Mouse (Mus musculus) forebrain, embryonic 13.5 days (tissue): ENCODE data around the gene Adap2. TPM values are rescaled to one million over a fixed set of nuclear protein-coding genes. Genes with fewer than 3 reads are reported as not detected.
"Not testable (repeated sequence)": the region's sequence is repeated elsewhere in the genome, so short reads cannot be mapped to it uniquely, and the experiment has no call there.

ENCODE experiments used
- ATAC-seq: fragments of 200-750 bp; cut with Nextera tagmentation; 2 replicates; pipeline ENCODE4 v1.8.0; 2017
- H3K27ac ChIP-seq: fragments of 300-500 bp; sonication (generic); 2 replicates; pipeline ENCODE4 v1.5.1; 2015; ENCODE audit warnings: inconsistent platforms, mild to moderate bottlenecking, moderate library complexity
- H3K27me3 ChIP-seq: fragments of 300-500 bp; sonication (generic); 2 replicates; pipeline ENCODE4 v1.6.1; 2015; ENCODE audit warnings: mild to moderate bottlenecking, inconsistent platforms
- H3K36me3 ChIP-seq: fragments of 300-500 bp; sonication (generic); 2 replicates; pipeline ENCODE4 v1.6.1; 2015; ENCODE audit warnings: mild to moderate bottlenecking, inconsistent platforms; ENCODE audit not compliant: poor library complexity, severe bottlenecking
- H3K4me1 ChIP-seq: fragments of 300-500 bp; sonication (generic); 2 replicates; pipeline ENCODE4 v1.6.1; 2015; ENCODE audit warnings: inconsistent platforms
- H3K4me2 ChIP-seq: fragments of 300-500 bp; sonication (generic); 2 replicates; pipeline ENCODE4 v1.6.1; 2015; ENCODE audit warnings: inconsistent platforms, mild to moderate bottlenecking, moderate library complexity
- H3K4me3 ChIP-seq: fragments of 300-500 bp; sonication (generic); 2 replicates; pipeline ENCODE4 v1.5.1; 2015; ENCODE audit warnings: mild to moderate bottlenecking, inconsistent platforms
- H3K9ac ChIP-seq: fragments of 300-500 bp; sonication (generic); 2 replicates; pipeline ENCODE4 v1.6.1; 2015; ENCODE audit warnings: mild to moderate bottlenecking, inconsistent platforms
- H3K9me3 ChIP-seq: fragments of 300-500 bp; sonication (generic); replicated peaks from 2 replicates; pipeline ENCODE4 v1.6.1; 2016; ENCODE audit warnings: inconsistent platforms
- WGBS: fragments of 180-500 bp; shearing (Covaris S2); methylation state at CpG from one replicate; pipeline ENCODE4 v1.1.7; 2015; 5-methylcytosine and 5-hydroxymethylcytosine counted together
- polyA plus RNA-seq: library from polyadenylated mRNA; unstranded; fragments of >200 nt; fragmentation: Nextera tagmentation; extraction: Ambion mirVana; gene quantifications from 2 replicates; pipeline ENCODE4 v1.2.1, GENCODE M21; 2015

Gene Adap2
- polyA plus RNA-seq, 1 experiment from 2014 or later, result 1.8 TPM

DNA sequence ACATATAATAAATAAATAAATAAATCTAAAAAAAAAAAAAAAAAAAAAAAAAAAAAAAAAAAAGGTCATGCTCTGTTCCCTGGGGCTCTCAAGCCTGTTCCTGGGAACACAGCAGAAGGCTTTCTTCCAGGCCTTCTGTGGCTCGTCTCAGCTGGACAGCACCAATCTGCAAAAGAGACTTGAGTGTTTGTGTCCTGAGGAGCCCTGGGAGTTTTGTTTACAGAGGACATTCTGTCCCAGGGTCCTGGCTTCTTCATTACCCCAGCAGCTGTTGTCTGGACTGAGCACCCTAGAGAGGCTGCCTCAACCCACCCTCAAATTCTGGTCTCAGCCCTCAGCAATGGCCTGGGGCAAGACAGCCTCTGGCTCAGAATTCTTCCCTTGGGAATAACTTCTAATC is 5.6 kb upstream of the Adap2 start:
- Histone ChIP-seq H3K4me1 (peaks cover under 1% of the 10 kb centered on the region; the same call in 1 of the 2 replicates), H3K4me2 (no peak overlapping the region), H3K36me3 (no peaks in the 10 kb centered on the region), H3K9ac (no peak overlapping the region), H3K4me3 (no peak overlapping the region), H3K9me3 (no peaks in the 10 kb centered on the region), H3K27ac (no peak overlapping the region), H3K27me3 (peaks cover 18% of the 10 kb centered on the region)
- ATAC-seq, result no peak
- WGBS, result 65% methylated on average over 1 of the region's 1 CpGs

DNA sequence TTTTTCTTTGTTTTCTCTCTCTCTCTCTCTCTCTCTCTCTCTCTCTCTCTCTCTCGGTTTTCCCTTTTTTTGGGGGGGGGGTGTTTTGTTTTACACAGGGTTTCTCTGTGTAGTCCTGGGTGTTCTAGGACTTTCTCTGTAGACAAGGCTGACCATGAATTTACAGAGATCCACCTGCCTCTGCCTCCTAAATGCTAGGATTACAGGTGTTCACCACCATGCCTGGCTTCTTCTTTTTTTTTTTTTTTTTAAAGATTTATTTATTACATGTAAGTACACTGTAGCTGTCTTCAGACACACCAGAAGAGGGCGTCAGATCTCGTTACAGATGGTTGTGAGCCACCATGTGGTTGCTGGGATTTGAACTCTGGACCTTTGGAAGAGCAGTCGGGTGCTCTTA is 4.9 kb upstream of the Adap2 start:
- H3K9ac ChIP-seq, H3K4me3 ChIP-seq, H3K36me3 ChIP-seq, H3K9me3 ChIP-seq, H3K4me1 ChIP-seq, ATAC-seq, H3K27ac ChIP-seq, H3K4me2 ChIP-seq: not testable (repeated sequence)
- 75% methylated on average over 2 of the region's 4 CpGs for WGBS
- H3K27me3 ChIP-seq, result peaks cover 24% of the 10 kb centered on the region

- H3K36me3 ChIP-seq, result no peaks in the 10 kb centered on the region
- H3K27ac ChIP-seq, result no peak overlapping the region
- H3K4me3 ChIP-seq, result no peak overlapping the region
- peaks cover 8% of the 10 kb centered on the region for H3K4me1 ChIP-seq
- no peak for ATAC-seq
- no peak overlapping the region for H3K4me2 ChIP-seq
- 88% methylated on average over 8 of the region's 8 CpGs for whole genome bisulfite sequencing
- no peak overlapping the region for H3K9ac ChIP-seq
- peaks cover 30% of the 10 kb centered on the region for H3K27me3 ChIP-seq
- H3K9me3 ChIP-seq, result no peaks in the 10 kb centered on the region
Measured at GRCm38 (mm10) chr11:80149412-80150023, 4.4 kb upstream of the Adap2 start.

- no peak overlapping the region for H3K4me2 ChIP-seq
- H3K36me3 ChIP-seq, result no peaks in the 10 kb centered on the region
- no peak overlapping the region for H3K9ac ChIP-seq
- peaks cover 40% of the 10 kb centered on the region for H3K27me3 ChIP-seq
- 78% methylated on average over 5 of the region's 5 CpGs for WGBS
- no peaks in the 10 kb centered on the region for H3K9me3 ChIP-seq
- H3K27ac ChIP-seq, result no peak overlapping the region
- no peak for ATAC-seq
- H3K4me3 ChIP-seq, result no peak overlapping the region
- H3K4me1 ChIP-seq, result peaks cover 8% of the 10 kb centered on the region
Measured at GRCm38 (mm10) chr11:80150566-80150965, 3.3 kb upstream of the Adap2 start.

DNA sequence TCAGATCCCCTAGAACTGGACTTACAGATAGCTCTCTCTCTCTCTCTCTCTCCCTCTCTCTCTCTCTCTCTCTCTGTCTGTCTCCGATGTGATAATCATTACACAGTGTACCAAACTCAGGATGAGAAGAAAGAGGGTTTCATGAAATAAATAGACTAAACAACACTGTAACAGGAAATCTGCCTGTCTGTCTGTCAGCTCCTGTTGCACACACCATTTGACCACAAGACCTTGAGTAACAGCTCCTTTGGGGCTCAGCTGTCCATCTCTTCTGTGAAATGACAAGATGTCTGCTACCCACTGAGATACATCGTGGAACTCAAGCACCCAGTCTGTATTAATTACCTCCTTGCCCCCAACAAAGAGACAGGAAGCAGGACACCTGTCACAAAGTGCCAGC is 2.4 kb upstream of the Adap2 start:
- H3K4me3 ChIP-seq, result no peak overlapping the region
- H3K36me3 ChIP-seq, result no peaks in the 10 kb centered on the region
- no peaks in the 10 kb centered on the region for H3K9me3 ChIP-seq
- ATAC-seq, result no peak
- 64% methylated on average over 2 of the region's 2 CpGs for WGBS
- H3K9ac ChIP-seq, result no peak overlapping the region
- H3K4me2 ChIP-seq, result no peak overlapping the region
- H3K27ac ChIP-seq, result no peak overlapping the region
- peaks cover 8% of the 10 kb centered on the region for H3K4me1 ChIP-seq
- H3K27me3 ChIP-seq, result peaks cover 47% of the 10 kb centered on the region

- H3K9me3 ChIP-seq, result no peaks in the 10 kb centered on the region
- peaks cover 8% of the 10 kb centered on the region for H3K4me1 ChIP-seq
- no peak overlapping the region for H3K4me3 ChIP-seq
- H3K27me3 ChIP-seq, result peaks cover 47% of the 10 kb centered on the region
- H3K4me2 ChIP-seq, result no peak overlapping the region
- 83% methylated on average over 8 of the region's 8 CpGs for WGBS
- H3K36me3 ChIP-seq, result no peaks in the 10 kb centered on the region
- H3K27ac ChIP-seq, result no peak overlapping the region
- ATAC-seq, result no peak
- no peak overlapping the region for H3K9ac ChIP-seq
Measured at GRCm38 (mm10) chr11:80152376-80152775, 1.5 kb upstream of the Adap2 start.

- Histone ChIP-seq H3K36me3 (no peaks in the 10 kb centered on the region), H3K27me3 (peaks cover 47% of the 10 kb centered on the region), H3K4me2 (peak overlapping the region; percentile 72), H3K9me3 (no peaks in the 10 kb centered on the region), H3K9ac (peak overlapping the region; percentile 59), H3K4me3 (peak overlapping the region; percentile 48), H3K4me1 (peaks cover 8% of the 10 kb centered on the region), H3K27ac (no peak overlapping the region)
- no peak for ATAC-seq
- WGBS, result 23% methylated on average over 25 of the region's 25 CpGs
Measured at GRCm38 (mm10) chr11:80154501-80154900, 596 bp downstream of the Adap2 start.

GRCm38 (mm10) chr11:80155541-80155940 is 1.6 kb downstream of the Adap2 start:
- Histone ChIP-seq H3K9ac (no peak overlapping the region), H3K4me3 (no peak overlapping the region), H3K9me3 (no peaks in the 10 kb centered on the region), H3K4me2 (no peak overlapping the region), H3K27ac (no peak overlapping the region), H3K4me1 (peaks cover 8% of the 10 kb centered on the region), H3K36me3 (no peaks in the 10 kb centered on the region), H3K27me3 (peaks cover 47% of the 10 kb centered on the region)
- WGBS, result 89% methylated on average over 8 of the region's 8 CpGs
- ATAC-seq, result no peak

DNA sequence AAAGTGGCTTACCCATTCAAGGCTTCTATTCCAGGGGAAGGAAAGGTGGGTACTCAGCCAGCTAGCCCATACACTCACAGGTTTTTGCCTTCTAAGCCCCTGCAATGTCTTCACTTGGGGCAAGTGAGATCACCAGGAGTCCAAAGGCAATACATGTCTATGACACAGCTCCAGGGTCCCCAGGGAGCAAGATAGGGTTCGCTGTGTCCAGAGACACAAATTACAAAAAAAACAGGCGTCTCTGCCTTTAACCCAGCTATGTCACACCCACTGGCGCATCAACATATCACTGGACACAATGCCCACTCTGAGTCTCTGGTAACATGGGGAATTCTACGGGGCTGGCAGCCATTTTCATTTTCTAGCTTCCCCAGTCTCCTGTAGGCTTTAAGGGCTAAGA is 2.1 kb downstream of the Adap2 start:
- no peak overlapping the region for H3K9ac ChIP-seq
- no peaks in the 10 kb centered on the region for H3K9me3 ChIP-seq
- peaks cover 47% of the 10 kb centered on the region for H3K27me3 ChIP-seq
- H3K4me3 ChIP-seq, result no peak overlapping the region
- H3K27ac ChIP-seq, result no peak overlapping the region
- 87% methylated on average over 4 of the region's 4 CpGs for WGBS
- no peak overlapping the region for H3K4me2 ChIP-seq
- H3K4me1 ChIP-seq, result peaks cover 8% of the 10 kb centered on the region
- ATAC-seq, result no peak
- H3K36me3 ChIP-seq, result no peaks in the 10 kb centered on the region

GRCm38 (mm10) chr11:80156841-80157240 is 2.9 kb downstream of the Adap2 start:
- Histone ChIP-seq H3K36me3 (no peaks in the 10 kb centered on the region), H3K9me3 (no peaks in the 10 kb centered on the region), H3K27me3 (peaks cover 44% of the 10 kb centered on the region), H3K27ac (no peak overlapping the region), H3K4me1 (peaks cover 8% of the 10 kb centered on the region), H3K4me3 (no peak overlapping the region), H3K9ac (no peak overlapping the region), H3K4me2 (no peak overlapping the region)
- WGBS, result 81% methylated on average over 4 of the region's 4 CpGs
- no peak for ATAC-seq

DNA sequence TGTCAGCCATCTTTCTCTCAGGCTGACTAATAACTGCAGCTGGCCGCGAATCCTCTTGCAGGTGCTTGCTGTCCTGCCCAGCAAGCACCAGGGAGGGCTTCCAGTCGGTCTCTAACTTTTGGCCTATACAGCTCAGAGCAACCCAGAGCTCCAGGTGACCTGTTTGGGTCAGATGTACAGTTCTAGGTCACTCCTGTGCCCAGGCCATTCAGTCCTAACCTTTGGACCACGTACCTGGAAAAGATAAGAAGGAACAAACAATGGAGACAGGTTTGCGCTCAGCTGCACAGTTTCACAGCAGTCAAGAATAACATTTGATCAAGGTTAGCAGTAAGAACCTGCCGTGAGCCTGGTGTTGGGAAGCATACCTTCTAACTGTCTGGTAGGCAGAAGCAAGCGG is 5.1 kb downstream of the Adap2 start:
- H3K4me3 ChIP-seq, result no peak overlapping the region
- H3K9ac ChIP-seq, result no peak overlapping the region
- H3K27ac ChIP-seq, result no peak overlapping the region
- no peaks in the 10 kb centered on the region for H3K9me3 ChIP-seq
- peaks cover 22% of the 10 kb centered on the region for H3K27me3 ChIP-seq
- no peaks in the 10 kb centered on the region for H3K36me3 ChIP-seq
- H3K4me1 ChIP-seq, result peaks cover 5% of the 10 kb centered on the region
- 87% methylated on average over 7 of the region's 7 CpGs for WGBS
- no peak overlapping the region for H3K4me2 ChIP-seq
- no peak for ATAC-seq

DNA sequence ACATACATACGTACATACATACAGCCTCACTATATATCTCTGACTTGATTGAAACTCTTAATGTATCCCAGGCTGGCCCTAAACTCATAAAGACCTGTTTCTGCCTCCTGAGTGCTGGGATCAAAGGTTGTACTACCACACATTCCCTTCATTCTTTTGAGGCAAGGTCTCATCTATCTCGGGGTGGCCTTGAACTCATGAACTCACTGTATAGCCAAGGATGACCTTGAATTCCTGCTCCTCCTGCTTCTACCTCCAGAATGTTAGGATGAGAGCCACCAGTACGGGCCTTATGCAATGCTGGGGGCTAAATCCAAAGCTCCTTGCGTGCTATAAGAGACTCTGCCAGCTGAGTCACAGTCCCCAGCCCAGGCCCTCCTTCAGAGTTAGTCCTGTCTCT is 7.1 kb downstream of the Adap2 start:
- no peaks in the 10 kb centered on the region for H3K9me3 ChIP-seq
- no peak overlapping the region for H3K9ac ChIP-seq
- H3K4me1 ChIP-seq, result no peaks in the 10 kb centered on the region
- H3K27ac ChIP-seq, result no peak overlapping the region
- no peak overlapping the region for H3K4me2 ChIP-seq
- H3K4me3 ChIP-seq, result no peak overlapping the region
- WGBS, result 88% methylated on average over 4 of the region's 4 CpGs
- ATAC-seq, result no peak
- H3K36me3 ChIP-seq, result no peaks in the 10 kb centered on the region
- peaks cover 2% of the 10 kb centered on the region for H3K27me3 ChIP-seq

DNA sequence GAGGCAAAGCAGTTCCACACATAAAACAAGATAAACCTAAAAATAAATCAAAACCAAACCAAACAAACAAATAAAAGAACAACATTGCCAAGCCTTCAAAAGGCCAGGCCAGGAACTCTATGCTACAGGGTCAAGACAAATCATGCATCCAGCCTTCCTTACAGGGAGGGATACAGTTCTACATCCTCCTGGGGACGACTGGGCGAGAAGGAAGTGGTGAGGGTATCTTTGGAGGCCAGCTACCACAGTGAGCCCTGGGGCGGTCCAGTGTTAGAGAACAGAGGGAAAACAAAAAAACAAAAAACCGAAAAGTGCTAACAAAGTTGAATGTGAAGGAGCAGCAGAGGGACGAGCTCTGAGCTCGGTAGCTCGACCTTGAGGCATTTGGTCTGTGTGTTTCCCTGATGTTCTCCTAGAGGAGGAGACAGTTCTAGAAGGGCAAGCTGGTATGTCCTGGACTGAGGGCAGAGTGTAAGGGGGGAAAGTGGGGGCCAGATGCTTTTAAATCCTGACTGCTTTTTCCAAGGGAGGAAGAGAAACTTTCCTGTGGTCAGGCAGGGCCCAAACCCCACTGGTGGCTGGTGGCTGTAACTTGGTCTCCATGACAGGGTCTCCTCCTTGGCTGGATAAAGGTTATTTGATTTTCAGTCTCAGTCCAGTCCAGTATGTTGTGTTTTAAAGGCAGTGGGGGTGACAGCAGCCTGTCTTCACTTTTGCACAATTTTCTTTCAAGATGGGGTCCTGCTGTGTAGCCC is 9.6 kb downstream of the Adap2 start:
- 77% methylated on average over 7 of the region's 7 CpGs for WGBS
- H3K4me3 ChIP-seq, result no peak overlapping the region
- H3K4me1 ChIP-seq, result no peaks in the 10 kb centered on the region
- H3K4me2 ChIP-seq, result no peak overlapping the region
- H3K9me3 ChIP-seq, result no peaks in the 10 kb centered on the region
- H3K36me3 ChIP-seq, result no peaks in the 10 kb centered on the region
- H3K9ac ChIP-seq, result no peak overlapping the region
- no peak overlapping the region for H3K27ac ChIP-seq
- ATAC-seq, result no peak
- H3K27me3 ChIP-seq, result no peaks in the 10 kb centered on the region
